Mouse (Mus musculus) urinary bladder, postnatal 4 days (tissue): ENCODE measurements at regions not wholly inside any gene's neighbourhood (a gene's known extent, or its start where the extent isn't known, plus 50 kb on each side); places are given as distances from the start of the nearest gene placed in this dataset.

Source experiments
- DNase-seq, 2 experiments: peaks; one replicate each; pipeline ENCODE4 v3.0.0; 2021 to 2022; ENCODE audit warnings: low spot score in 2 of 2

DNA sequence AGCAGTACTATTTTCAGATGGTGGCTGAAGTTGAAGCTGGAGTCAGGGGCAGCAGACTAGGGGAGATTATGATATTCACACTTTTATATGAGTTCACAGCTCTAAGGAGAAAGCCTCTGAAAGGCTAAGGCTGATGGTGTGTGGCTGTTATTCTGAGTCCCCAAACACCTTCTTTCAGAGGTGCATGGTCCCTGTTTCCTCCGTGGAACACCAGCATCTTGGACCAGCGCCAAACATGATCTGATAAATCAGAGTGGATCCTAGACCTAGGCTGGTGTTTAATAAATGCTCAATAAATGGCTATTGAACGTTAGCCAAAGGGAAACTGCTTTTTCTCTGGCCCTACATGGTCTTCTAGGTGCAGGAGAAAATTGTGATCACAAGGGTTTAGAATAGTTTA is 269.2 kb downstream of the Agtpbp1 start:
- no peak for DNase-seq

DNA sequence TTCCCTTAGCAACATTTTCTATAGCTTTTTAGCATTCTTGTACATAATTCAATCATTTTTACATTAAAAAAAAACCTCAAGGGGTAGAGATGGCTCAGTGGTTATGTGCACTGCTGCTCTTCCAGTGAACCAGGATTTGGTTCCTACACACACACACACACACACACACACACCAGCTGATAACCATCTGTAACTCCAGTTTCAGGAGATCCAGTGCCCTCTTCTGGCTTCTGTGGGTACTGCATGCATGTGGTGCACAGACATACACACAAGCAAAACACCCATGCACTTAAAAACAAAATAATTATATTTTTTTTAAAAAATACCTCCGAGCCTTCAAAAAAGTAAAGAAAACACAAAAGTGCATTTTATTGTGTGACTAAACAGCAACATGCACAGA is 270.6 kb downstream of the Agtpbp1 start:
- no peak for DNase-seq

DNA sequence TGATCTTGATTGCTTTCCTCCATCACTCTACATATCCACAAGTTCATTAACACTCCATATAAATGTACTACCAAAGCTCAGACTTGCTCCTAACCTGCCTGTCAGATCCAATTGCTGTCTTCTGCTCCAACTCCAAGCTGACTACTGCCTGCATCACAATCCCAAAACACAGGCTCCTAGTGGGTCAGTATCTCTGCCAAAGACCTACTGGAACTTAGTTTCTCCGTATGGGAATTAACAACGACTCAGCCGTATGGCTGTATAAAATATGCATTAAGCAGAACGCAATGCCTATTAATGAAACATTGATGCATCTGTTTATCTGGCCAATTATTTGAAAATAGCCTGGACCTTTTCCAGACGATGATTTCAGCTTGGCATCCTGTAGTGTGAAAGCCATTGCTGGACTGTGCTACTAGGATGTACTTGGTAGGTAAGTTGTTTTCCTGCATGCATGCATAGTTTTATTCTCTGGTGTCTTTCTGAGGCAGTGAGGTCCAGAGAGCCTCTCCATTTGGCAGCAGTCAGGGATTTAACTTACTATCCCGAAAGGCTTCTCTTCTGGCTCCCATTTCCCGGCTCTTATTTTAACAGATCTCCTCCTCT is 271.2 kb downstream of the Agtpbp1 start:
- no peak for DNase-seq

DNA sequence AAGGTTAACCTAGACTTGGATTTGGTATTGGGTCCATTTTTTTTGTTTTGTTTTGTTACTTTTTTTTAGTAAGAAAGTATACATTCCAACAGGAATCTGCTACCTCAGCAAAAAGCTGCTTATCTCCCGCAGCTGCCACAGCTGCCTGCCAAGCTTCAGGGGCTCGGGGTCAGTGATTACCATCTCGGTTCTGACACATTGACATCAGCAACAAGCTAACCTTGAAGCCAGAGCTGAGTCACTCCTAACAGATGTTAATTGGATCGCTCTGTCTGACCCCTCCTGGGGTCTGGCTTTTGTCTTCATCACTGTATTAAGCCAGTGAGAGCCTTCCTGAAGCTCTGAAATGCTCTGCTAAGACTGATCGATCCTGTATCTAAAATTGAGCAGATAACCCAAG is 292.1 kb downstream of the Agtpbp1 start:
- DNase-seq, result no peak

DNA sequence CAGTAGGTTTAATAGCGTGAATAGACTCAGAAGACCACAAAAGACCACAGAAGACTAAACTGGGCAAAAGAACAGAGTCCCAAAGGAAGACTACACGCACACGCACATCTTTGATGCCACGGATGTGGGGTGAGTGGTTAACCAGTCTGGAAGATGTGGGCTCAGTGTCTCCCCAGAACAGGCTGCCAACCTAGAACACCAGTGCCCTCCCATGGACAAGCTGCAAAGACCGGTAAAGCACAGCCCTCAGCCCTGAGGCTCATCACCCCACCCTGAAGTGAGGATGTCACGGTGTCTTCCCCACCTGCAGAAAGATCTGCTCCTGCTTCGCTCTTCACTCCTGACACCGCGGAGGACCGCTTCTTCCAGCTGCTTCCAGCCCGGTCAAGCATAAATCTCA is 295.9 kb downstream of the Agtpbp1 start:
- no peak for DNase-seq

DNA sequence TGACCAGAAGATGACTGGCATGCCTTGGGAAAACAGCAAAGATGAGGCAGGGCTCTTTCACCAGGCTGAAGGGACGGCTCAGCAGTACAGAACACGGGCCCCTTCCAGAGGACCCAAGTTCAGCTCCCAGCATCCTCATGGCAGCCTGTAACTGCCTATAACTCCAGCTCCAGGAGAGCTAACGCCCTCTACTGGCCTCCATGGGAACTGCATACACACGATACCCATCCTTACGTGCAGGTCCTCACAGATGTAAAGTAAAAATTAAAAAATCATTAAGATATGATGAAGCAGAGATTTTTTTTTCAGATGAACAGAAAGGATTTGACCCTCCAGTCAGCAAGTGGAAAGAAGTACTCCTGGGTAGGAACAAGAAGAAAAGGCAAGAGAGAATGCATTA is 303.8 kb downstream of the Agtpbp1 start:
- no peak for DNase-seq

DNA sequence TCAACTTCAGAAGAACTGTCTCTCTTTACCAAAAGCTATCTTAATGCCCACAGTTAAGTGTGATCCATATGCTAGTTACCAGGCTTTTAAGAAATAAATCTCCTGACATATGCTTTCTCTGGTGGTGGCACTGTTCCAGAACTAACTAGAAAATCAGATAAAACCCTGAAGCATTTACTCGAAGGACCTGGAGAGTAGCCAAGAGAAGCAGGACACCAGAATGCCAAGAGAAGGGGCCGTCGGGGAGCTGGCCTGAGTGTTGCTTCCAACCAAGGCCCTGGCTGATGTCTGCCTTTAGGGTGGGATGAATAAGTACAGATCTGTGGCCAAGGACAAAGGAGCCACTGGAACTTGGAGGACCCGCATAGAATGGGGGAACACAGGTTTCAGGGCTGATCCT is 305.9 kb downstream of the Agtpbp1 start:
- no peak for DNase-seq

DNA sequence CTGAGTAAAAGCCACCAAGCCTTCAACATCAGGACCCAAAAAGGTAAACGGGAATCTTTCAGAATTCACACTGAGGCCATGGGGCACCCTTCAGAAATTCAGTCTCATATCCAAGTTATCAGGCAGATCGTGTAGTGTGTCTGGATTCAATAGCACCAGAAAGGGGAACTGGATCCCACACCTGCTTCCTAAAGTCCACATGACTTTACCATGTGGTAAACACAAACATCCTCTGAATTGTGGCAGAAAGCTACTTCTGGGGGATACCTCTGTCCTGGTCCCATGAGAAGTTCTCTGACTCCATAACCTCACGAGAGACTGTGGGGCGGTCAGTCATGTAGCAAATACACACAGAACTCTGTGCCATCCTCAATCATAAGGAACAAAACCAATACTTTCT is 313.4 kb downstream of the Agtpbp1 start:
- no peak for DNase-seq

DNA sequence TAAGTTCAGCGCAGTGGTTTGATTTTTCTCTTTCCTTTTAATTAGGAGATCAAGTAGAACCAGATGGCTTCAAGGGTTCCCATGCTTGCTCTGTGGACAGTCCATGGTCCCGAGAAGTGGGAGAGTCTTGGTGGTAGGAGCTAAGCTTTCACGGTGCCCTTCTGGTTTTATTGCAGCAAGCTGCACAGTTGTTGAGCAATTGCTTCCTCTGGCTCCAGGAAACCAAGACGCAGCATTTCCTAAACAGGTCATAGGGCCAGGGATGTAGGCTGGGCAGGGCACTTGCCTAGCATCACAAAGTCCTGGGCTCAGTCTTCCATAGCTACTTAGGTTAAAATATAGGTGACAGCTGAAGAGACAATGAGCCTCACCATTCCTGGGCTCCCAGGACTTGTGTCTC is 318.2 kb downstream of the Agtpbp1 start:
- DNase-seq, result no peak

DNA sequence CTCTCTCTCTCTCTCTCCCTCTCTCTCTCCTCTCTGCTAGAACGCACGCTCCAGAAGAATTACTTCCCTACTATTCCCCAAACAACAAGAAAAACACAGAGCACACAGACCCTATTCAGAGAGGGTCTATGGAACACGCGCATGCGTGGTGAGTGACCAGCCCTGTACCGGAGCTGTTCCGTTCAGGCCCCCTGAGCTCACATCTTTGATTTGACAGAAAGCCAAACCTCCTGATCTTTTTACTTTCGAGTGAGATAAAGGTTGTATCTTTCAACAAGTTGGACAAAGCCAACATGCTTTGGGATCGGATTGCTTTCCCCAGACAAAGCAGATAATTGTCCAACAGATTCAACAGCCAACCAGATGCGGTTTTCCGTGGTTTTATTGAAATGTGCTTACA is 320.9 kb downstream of the Agtpbp1 start:
- DNase-seq, result no peak

DNA sequence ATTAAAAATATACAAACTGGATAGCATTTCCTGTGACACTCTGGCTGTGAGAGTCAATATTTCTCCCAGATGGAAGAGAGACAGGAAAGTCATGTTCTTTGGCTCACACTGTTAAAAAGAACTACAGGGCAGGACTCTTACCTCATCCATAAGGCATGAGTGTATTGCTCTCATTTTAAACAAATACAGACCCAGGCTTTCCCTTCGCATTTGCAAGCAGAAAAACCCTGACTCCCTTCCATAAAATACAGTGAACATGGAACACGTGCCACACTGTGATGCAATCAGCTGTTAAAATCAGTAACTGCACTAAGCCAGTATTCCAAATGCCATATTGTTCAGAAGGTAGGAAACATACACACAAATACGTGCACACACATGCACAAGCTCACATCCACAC is 323.1 kb downstream of the Agtpbp1 start:
- no peak for DNase-seq

DNA sequence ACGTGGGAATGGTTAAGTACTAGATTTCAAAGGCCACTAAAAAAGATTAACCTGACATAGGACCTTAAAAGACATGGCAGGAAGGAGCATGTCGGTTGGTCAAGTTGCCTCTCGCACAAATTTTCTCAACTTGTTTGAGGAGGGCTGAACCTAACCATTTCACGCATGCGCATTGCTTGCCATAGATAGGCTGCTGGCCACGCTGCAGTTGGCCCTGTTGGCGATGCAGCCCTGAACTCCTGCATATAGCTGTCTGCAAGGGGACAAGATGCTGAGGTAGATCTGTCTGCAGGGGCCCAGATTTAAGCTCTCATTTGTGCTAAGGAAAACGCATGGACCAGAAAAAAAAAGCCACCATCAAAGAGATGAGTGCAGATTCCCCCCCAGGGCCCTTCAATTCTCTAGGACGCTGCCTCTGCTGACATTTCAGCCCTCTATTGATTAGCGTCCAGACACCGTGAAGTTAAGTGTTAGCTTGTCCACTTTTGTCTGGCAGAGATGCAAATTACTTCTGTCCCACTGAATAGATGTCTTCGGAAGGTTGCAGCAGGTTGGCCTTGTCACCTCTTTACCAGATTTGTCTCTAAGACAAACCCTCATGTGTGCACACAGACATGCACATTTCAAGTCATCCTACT is 329.1 kb downstream of the Agtpbp1 start:
- DNase-seq, result no peak

DNA sequence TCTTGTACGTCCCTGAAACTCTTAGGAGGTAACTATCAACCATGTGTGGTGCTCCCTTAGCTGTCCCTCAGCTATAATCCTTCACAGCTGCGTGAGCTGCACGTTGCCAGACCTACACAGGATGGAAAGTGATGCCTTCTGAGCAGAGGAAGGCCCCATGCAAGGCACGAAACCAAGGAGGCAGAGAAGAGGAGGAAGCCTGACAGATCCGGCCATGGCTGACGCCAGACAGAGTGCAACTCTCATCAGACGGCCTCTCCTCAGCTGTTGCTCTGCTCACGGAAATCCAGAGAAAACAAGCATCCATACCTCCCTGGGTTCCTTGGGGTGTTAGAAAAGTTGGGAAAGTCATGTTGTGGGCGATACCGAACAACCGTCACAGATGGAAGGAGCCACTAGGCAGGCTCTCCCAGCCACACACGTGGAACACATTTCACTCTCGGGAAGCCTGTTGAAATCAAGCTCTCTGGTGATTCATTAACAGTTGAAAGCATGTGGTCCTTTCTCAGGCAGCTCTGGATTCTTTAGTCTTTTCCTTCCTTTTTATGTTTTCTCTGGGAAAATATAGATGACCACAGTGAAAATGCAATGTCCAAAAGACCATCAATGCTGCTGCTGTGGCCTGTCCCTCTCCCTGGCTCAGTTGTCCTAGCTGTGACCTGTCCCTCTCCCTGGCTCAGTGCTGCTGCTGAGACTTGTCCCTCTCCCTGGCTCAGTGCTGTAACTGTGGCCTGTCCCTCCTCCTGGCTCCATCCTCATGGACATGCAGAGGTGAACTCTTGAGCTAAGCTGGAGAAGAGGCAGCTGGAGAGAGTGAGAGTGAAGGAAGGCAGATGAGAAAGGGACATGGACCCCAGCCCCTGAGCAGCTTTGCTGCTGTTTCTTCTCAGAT is 331.1 kb downstream of the Agtpbp1 start:
- no peak for DNase-seq

DNA sequence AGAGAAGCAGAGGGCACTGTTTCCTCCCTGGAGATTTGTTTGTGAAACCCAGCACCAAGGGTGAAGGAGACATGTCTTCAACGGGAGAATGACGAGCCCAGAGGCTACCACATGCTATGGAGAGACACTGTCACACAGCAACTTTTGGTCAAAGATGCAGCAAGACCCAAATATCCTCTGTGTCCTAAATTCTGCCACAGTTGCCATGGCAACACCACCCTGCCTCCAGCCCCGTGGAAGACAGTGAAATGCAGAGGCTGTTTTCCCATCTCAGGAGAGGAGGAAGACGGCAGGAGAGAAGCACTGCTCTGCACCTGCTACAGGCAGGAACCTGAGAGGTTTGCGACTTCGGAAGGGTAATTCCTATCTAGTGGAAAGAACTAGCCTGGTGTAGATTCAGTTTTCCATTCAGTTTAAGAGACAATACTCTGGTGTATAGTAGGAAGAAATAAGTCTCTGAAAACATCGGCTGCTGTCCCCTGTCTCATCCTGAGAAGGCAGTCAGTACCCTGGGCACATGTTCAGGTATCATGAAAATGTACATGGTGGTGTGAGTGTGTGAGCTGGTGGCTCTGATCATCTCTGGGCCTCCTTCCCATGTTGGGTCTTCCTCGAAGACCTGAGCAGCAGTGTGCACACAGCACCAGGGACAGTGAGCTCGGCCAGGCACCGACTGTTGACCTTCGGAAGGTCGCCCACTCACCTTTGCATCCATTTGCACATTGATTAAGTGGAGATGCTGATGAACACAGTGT is 333.6 kb downstream of the Agtpbp1 start:
- no peak for DNase-seq

DNA sequence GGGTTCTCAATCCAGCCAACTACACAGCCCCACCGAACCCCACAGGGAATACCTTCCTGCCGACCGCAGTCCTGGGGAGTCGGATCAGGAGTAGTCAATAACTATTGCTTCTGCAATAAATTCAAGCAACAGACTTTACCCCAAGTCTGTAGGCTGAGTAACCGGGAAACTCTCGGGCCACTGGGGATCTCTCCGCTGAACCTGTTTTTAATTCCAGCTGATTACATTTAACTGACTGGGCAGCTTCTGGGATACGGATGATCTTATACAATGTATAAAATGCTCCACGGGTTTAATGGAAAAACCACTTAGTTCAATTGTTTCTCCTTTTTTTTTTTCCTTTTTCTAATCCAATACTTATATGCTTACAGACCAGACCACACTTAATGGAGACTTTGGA is 336.6 kb downstream of the Agtpbp1 start:
- DNase-seq, result no peak

DNA sequence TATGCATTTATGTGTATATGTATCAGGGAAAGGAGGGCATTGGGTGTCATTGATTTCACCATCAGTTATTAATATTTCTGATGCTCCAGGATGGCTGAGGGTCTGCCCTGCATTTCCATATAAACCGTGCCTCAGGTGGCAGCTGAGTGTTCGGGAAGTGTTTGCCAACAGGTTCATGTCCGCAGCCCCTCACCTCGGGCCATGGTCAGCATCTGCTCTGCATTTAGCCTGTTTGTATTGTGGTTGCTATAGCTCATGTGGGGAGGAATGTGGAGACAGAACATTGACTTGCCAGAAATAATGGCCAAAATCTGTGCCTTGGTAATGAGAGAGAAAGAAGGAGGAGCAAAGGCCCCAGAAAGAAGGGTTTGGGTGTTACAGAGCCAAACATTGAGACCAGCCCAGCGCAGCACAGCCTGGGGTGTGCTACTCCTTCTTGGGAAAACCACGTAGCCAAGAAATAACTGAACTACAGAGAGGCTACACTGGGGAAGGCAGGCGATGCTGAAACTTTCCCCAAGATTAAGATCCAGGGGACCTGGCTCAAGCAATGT is 338.0 kb downstream of the Agtpbp1 start:
- DNase-seq, result no peak

DNA sequence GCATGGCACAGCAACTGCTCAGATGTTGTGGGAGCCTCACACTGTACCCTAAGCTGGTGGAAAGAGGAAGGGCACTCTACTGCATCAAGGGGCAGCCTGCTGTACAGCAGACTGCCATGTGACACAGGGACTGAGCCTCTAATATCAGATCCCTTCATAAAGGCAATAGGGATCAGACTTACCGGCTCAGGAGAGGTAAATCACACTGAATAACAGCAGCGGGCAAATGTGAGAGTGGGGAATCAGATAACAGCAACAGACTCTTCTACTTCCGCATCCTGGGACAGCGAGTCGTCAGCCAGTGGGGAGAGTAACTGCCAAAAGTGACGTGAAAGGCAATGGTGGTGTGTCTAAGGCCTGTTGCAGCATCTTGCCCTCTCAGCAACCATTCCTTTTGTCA is 339.0 kb downstream of the Agtpbp1 start:
- DNase-seq, result no peak

DNA sequence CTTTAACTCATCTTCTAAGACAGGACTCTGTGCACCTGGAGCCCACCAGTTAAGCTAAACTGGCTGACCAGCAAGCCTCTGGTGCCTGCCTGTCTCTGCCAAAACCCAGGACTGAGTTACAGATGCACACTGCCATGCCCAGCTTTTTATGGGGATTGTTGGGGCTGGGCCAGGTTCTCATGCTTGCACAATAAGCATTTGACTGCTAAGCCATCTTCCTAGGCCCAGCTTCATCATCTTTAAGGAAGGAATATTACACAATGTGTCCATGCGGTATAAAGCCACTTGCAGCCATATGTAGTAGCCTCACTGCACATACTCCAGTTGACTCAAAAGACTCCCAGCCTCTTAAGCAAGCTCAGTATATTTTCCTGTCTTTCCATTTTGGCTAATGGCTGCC is 340.4 kb downstream of the Agtpbp1 start:
- DNase-seq, result no peak

DNA sequence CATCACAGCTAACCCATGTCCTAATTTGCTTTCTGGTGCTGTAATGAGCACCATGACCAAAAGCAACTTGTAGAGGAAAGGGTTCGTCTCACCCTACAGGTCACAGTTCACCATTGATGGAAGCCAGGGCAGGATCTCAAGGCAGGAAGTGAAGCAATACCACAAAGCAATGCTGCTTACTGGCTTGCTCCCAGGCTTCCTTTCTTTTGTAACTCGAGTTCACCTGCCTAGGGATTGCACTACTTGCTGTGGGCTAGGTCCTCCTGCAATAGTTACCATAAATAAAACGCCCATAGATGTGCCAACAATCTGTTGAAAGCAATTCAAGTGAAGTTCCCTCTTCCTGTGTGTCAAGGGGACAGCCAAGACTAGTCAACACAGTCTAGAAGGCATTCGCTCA is 342.4 kb downstream of the Agtpbp1 start:
- no peak for DNase-seq

DNA sequence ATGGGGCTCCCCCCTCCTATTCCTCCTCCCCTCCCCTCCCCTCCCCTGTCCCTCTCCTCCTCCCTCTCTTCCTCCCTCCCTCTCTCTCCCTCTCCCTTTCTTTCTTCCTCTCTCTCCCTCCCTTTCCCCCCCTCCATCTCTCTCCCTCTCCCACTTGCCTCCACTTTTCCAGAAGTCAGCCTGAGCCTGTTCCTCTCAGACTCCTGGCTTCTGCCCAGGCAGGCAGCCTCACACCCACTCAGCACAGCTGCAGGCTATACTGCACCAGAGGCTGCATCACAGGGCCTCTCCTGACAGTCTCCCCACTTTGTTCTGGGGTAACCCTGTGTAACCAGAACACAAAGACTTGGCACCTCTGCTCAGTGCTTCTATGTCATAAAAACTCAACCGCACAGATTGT is 346.3 kb downstream of the Agtpbp1 start:
- DNase-seq, result no peak

DNA sequence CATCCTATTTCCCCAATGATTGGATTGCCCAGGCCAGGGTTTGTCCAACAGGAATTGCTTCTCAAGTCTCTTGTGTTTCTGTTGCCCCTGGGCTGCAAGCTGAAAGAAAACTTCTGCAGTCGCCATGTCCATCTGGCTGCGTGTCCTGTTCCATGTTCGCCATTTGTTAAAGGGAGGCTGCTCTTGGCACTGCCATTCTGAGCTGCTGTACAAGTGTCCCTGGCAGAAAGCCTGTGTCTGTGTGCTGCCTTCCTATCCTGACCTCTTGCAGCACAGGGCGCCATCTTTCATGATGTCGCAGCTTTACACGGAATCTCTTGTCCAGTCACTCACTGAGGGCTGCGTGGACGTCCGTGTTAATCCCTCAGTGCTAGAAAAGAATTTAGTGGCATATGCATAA is 349.2 kb downstream of the Agtpbp1 start:
- DNase-seq, result no peak

DNA sequence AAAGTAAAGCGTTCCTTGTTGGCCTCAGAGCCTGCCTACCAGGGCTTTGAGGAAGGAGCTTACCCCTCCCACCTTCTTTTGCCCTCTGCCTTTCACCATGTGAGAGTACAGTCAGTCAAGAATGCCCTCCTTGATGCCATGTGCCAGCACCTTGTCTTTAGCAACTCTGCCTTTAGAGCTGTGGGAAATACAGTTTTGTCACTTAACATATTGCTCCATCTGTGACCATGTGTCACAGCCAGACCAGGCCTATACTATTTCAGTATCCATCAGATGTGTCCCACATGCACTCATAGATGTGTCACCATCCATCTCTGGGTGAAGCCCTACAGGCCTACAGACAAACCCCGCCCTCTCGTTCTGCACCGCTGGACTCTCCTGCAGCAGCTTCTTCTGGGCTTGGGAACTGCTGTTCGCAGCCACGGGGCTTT is 355.9 kb downstream of the Agtpbp1 start:
- no peak for DNase-seq
